In the genomic region with DNA sequence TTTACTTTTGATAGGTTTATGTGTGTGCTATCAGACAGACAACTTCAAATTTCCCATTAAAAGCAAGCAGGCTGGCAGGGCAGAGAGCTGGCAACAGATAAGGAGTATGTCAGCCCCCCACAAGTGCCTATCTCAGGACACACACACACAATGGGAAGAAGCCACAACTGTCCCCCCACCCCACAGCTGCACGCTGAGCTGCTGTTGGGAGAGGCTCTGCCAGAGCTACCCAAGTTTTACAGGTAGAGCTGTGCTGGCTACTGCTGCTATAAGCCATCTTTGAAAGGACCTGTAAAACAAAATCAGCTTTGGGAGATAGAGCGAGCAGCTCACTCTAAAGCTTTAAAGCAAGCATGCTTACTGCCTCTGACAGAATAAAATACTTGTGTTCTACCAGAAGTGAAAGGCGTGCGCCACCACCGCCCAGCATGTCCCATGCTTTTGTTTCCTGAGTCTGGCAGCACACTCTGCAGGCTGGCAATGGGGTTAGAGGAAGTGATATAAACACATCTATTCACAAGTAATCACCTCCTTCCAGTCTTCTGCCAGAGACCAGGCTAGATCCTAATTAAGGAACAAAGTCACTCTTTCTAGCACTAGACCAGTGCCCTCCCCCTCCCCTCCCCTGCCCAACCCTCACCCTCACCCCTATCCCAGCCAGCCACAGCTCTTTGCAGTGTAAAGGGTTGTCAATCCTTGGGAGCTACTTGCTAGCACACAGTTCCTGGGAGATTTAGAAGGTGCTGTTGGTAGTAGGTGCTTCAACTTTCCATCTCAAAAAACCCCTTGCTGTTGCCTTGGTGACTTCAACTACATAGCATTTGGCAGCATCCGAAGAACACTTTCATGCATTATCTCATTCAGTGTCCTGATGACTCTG, we compare ENCODE assay signal across 8 mouse cellular contexts. TPM values are rescaled to one million over a fixed set of nuclear protein-coding genes. Genes with fewer than 3 reads are reported as not detected.
DNase-seq lines count a peak whose midpoint lies in the region; ATAC-seq and TF ChIP-seq lines count a peak whose summit lies in the region.

No protein-coding gene starts in this region.

- no peak for ATAC-seq in kidney, embryonic 14.5 days (ENCODE audit: low FRiP score, low TSS enrichment)
- ATAC-seq in hematopoietic stem cell, adult 5-6 weeks (replicated peaks in 1 of 2; ENCODE audit: insufficient read depth in 1 of 2, low FRiP score in 2 of 2, low TSS enrichment in 1 of 2, low read depth in 1 of 2, poor library complexity in 2 of 2, severe bottlenecking in 2 of 2) = peak; percentile 14 to 23; a peak in 2 of 4 replicates
- no peak for ATAC-seq in lung, embryonic 14.5 days (ENCODE audit: insufficient read depth)
- ATAC-seq in stomach, embryonic 14.5 days (ENCODE audit: insufficient number of reproducible peaks, insufficient read depth, low FRiP score, low read depth) = no peak

- H3K36me3 ChIP-seq in kidney, embryonic 14.5 days (ENCODE audit: control insufficient read depth, insufficient read depth, low read length) = no peaks in the 10 kb centered on the region
- H3K36me3 ChIP-seq in lung, embryonic 14.5 days (ENCODE audit: insufficient read depth) = no peaks in the 10 kb centered on the region
- H3K36me3 ChIP-seq in stomach, embryonic 14.5 days (ENCODE audit: control insufficient read depth, insufficient read depth, low read length) = no peaks in the 10 kb centered on the region

- no peak overlapping the region for H3K27ac ChIP-seq in kidney, embryonic 14.5 days (ENCODE audit: low read depth, low read length)
- peak overlapping the region; percentile 77 for H3K27ac ChIP-seq in bone marrow macrophage, adult 2 months (ENCODE audit: insufficient read depth, low read depth, low read length)
- peak overlapping the region; percentile 56; the same call in 1 of the 2 replicates for H3K27ac ChIP-seq in lung, embryonic 14.5 days (ENCODE audit: low read depth)
- peak overlapping the region; percentile 71 for H3K27ac ChIP-seq in stomach, embryonic 14.5 days (ENCODE audit: low read length)

- H3K9ac ChIP-seq in kidney, embryonic 14.5 days (ENCODE audit: low read depth, low read length) = no peak overlapping the region
- no peak overlapping the region for H3K9ac ChIP-seq in lung, embryonic 14.5 days
- no peak overlapping the region for H3K9ac ChIP-seq in stomach, embryonic 14.5 days (replicated peaks; ENCODE audit: low read depth, low read length)

- TF ChIP-seq CTCF in bone marrow macrophage, adult 2 months (IDR thresholded peaks at IDR 0.05; ENCODE audit: low read depth, low read length) = no peak
- TF ChIP-seq CTCF in lung, embryonic 14.5 days (IDR thresholded peaks at IDR 0.05; ENCODE audit: low read depth) = no peak

- no peak for TF ChIP-seq POLR2A in bone marrow macrophage, adult 2 months (IDR thresholded peaks at IDR 0.05; ENCODE audit: borderline replicate concordance, low read depth, low read length)

- no peaks in the 10 kb centered on the region for H3K9me3 ChIP-seq in kidney, embryonic 14.5 days (ENCODE audit: control insufficient read depth, low read length)
- no peaks in the 10 kb centered on the region for H3K9me3 ChIP-seq in lung, embryonic 14.5 days (ENCODE audit: low read depth, low read length)
- H3K9me3 ChIP-seq in stomach, embryonic 14.5 days (ENCODE audit: control insufficient read depth, low read depth, low read length) = no peaks in the 10 kb centered on the region

- peak; percentile 22 for DNase-seq in kidney, adult 9 months
- DNase-seq in lung, embryonic 14.5 days = no peak
- no peak for DNase-seq in embryo, embryonic 10 days (ENCODE audit: low spot score)
- no peak for DNase-seq in urinary bladder, postnatal 25 days (ENCODE audit: low spot score)

- WGBS in kidney, embryonic 14.5 days = 77% methylated on average over 6 of the region's 6 CpGs
- WGBS in lung, embryonic 14.5 days = 57% methylated on average over 6 of the region's 6 CpGs
- 57% methylated on average over 6 of the region's 6 CpGs for WGBS in stomach, embryonic 14.5 days

- no peaks in the 10 kb centered on the region for H3K27me3 ChIP-seq in kidney, embryonic 14.5 days (ENCODE audit: control insufficient read depth, insufficient read depth, low read length)
- H3K27me3 ChIP-seq in lung, embryonic 14.5 days (ENCODE audit: insufficient read depth, low read length) = no peaks in the 10 kb centered on the region
- H3K27me3 ChIP-seq in stomach, embryonic 14.5 days (ENCODE audit: control insufficient read depth, insufficient read depth, low read length) = no peaks in the 10 kb centered on the region

- no peak overlapping the region for H3K4me2 ChIP-seq in kidney, embryonic 14.5 days (replicated peaks; ENCODE audit: low read depth, low read length)
- H3K4me2 ChIP-seq in lung, embryonic 14.5 days = no peak overlapping the region
- H3K4me2 ChIP-seq in stomach, embryonic 14.5 days (replicated peaks; ENCODE audit: low read depth, low read length) = no peak overlapping the region

- peaks cover 37% of the 10 kb centered on the region for H3K4me1 ChIP-seq in kidney, embryonic 14.5 days (ENCODE audit: control insufficient read depth, insufficient read depth, low read length)
- H3K4me1 ChIP-seq in bone marrow macrophage, adult 2 months (ENCODE audit: control insufficient read depth, insufficient read depth, low read length) = peaks cover 44% of the 10 kb centered on the region
- H3K4me1 ChIP-seq in lung, embryonic 14.5 days (ENCODE audit: insufficient read depth) = peaks cover 34% of the 10 kb centered on the region
- peaks cover 52% of the 10 kb centered on the region for H3K4me1 ChIP-seq in stomach, embryonic 14.5 days (ENCODE audit: control insufficient read depth, insufficient read depth, low read length)

- no peak overlapping the region for H3K4me3 ChIP-seq in kidney, embryonic 14.5 days (ENCODE audit: low read length)
- H3K4me3 ChIP-seq in bone marrow macrophage, adult 2 months (ENCODE audit: insufficient read depth, low read length) = peak overlapping the region; percentile 13; the same call in 1 of the 2 replicates
- no peak overlapping the region for H3K4me3 ChIP-seq in lung, embryonic 14.5 days (ENCODE audit: low read depth, low read length)
- H3K4me3 ChIP-seq in stomach, embryonic 14.5 days (ENCODE audit: low read depth, low read length) = no peak overlapping the region

RNA-seq across cellular contexts. Expression of gene Ggta1, which starts 43.5 kb away (rescaled TPM):
- polyA plus RNA-seq in kidney, embryonic 14.5 days (2014; fragmentation: Nextera tagmentation; extraction: Ambion mirVana) = 10.3 and 21.5 TPM in 2 replicates
- 67.5 and 83.4 TPM in 2 replicates for polyA plus RNA-seq in bone marrow macrophage, adult 2 months (2012; ENCODE audit: insufficient read depth, insufficient read length, missing spikeins)
- total RNA-seq in hematopoietic stem cell, adult 5-6 weeks (2017) = 65.5 and 86.1 TPM in 2 replicates
- 16.4 and 16.9 TPM in 2 replicates for polyA plus RNA-seq in lung, embryonic 14.5 days (2014; fragmentation: Nextera tagmentation; extraction: Ambion mirVana)
- 23.5 and 27.1 TPM in 2 replicates for polyA plus RNA-seq in stomach, embryonic 14.5 days (2014; fragmentation: Nextera tagmentation; extraction: Ambion mirVana)

RNA-seq across cellular contexts. Expression of gene Dab2ip, which starts 51.5 kb away (rescaled TPM):
- polyA plus RNA-seq in kidney, embryonic 14.5 days (2014; fragmentation: Nextera tagmentation; extraction: Ambion mirVana) = 36.0 and 42.4 TPM in 2 replicates
- 0.25 and 0.40 TPM in 2 replicates for polyA plus RNA-seq in bone marrow macrophage, adult 2 months (2012; ENCODE audit: insufficient read depth, insufficient read length, missing spikeins)
- total RNA-seq in hematopoietic stem cell, adult 5-6 weeks (2017) = 15.0 and 16.9 TPM in 2 replicates
- 51.7 and 61.4 TPM in 2 replicates for polyA plus RNA-seq in lung, embryonic 14.5 days (2014; fragmentation: Nextera tagmentation; extraction: Ambion mirVana)
- polyA plus RNA-seq in stomach, embryonic 14.5 days (2014; fragmentation: Nextera tagmentation; extraction: Ambion mirVana) = 44.8 and 49.7 TPM in 2 replicates

Comparison
In these comparisons a context has a peak if more than half of its experiments do, and no peak if none do; other contexts are left out.
1. ATAC-seq: peak in hematopoietic stem cell, adult 5-6 weeks (2 of 2); none in kidney, embryonic 14.5 days (single experiment), lung, embryonic 14.5 days (single experiment) and stomach, embryonic 14.5 days (single experiment).
2. RNA of gene Dab2ip, which starts 51.5 kb away (polyA plus RNA-seq): 51.7 to 61.4 TPM in lung, embryonic 14.5 days, 44.8 to 49.7 TPM in stomach, embryonic 14.5 days and 36.0 to 42.4 TPM in kidney, embryonic 14.5 days; 0.25 to 0.40 TPM in bone marrow macrophage, adult 2 months; every median in the first group is over 10 times any median in the second.